Mouse (Mus musculus) left cerebral cortex, adult 8-10 months (tissue): ENCODE results near the gene Larp4b. TPM values are rescaled to one million over a fixed set of nuclear protein-coding genes. Genes with fewer than 3 reads are reported as not detected.
A peak's percentile ranks its signal among the peaks of the same experiment; 100 is the strongest.

Source experiments
- DNase-seq, 2 experiments: peaks; one replicate each; pipeline ENCODE4 v3.0.0; 2022; ENCODE audit warnings: low spot score in 2 of 2
- total RNA-seq, 4 experiments: library from RNA; stranded (reverse); gene quantifications; 2 replicates each; pipeline ENCODE4 v1.2.4; 2022

Gene Larp4b
- total RNA-seq, 4 experiments from 2014 or later, result 69.5 to 73.6 (median 71.9) TPM

DNA sequence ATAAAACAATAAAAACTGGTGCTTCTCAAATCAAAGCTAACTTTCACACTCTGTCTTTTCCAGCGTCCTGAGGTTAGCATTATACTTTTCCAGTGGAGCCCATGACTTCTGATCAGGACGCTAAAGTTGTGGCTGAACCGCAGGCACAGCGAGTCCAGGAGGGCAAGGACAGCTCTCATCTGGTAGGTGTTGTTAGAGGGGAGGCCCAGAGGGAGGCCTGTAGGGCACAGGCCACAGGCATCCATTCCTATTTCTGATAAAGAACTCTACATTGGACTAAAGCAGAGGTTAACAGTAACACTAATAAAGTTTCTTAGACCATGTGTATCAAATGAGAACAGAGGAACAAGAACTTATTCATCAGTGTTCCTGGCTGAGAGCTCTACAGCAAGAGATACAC, 28.4 kb downstream of the Larp4b start:
- DNase-seq, result no peak

DNA sequence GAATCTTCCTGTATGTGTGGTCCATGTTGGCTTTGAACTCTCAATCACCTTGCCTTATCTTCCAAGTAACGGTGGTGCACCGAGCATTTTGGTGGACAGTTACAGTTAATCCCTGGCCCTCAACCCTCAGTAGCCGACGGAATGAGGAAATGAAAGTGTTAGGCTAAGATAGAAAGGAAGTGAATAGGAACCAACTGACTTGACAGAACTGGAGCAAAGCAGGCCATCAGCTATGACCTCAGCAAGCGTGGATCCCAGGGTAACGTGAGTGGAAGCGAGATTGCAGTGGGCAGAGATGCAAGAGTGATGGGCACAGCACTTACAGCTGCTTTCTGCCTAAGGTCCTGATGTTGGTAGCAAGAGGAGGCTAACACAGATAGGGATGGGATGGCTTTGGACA, 31.5 kb downstream of the Larp4b start:
- DNase-seq, result no peak

DNA sequence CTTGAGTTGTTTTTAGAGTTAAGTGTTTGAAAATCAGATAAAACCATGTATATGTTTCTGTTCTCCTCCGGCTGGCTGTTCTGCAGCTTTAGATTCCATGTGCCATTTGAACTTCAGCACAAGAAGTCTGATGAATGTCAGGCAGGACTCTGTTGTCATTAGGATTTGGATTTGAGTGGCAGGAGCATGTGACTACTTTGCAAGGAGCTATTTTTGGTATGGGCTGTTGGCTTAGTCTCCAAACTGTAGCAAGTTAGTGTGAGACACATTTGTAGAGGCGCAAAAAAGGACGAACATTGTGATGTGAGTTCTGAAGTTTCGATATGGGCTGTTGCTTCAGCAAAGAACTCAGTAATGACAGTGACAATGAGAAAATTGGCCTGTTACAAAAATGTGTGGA, 34.0 kb downstream of the Larp4b start:
- DNase-seq, result no peak

DNA sequence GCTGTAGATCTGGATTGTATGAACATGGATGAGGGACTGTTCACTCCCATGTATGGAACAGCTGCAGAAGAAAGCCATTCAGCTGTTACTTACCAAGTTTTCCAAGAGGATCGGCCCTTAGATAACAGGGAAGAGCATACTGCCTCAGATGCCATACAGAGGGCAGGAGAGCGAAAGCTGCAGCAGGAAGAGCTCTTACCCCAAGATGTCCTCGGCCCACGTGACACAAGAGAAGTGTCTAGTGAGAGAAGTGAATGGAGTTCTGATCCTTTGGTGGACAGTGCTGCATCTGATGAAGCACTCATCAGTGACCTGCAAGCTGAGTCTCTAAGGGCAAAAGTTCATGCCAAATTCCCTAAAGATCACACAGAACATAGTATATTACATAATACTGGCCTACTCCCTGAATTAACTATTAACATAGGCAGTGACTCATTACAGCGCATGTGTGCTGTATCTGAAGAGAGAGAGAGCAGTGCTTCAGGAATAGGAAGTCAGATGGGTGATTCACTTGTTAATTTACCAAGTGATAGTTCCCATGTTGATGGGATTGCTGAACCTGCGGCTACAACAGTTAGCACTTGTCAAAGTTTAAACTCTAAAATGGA, 35.1 kb downstream of the Larp4b start:
- DNase-seq, result no peak

DNA sequence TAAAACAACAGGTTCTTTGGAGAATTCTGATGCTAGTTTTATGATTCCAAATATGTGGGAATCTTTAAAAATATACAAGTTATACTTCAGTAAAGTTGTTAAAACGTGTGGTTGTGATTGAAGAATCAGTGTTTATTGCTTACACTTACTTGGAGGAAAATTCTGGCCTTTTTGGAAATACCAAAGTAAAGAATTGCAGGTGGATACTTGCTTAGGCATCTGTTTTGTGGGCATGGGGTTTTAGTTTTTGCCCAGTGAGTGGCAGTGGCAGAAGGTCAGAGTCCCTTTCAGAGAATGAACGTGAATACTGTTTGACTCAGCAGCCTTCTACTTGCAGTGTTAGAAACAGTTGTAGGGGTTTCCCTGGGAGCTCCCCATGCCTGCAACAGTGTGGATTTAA, 40.7 kb downstream of the Larp4b start:
- DNase-seq, result no peak

DNA sequence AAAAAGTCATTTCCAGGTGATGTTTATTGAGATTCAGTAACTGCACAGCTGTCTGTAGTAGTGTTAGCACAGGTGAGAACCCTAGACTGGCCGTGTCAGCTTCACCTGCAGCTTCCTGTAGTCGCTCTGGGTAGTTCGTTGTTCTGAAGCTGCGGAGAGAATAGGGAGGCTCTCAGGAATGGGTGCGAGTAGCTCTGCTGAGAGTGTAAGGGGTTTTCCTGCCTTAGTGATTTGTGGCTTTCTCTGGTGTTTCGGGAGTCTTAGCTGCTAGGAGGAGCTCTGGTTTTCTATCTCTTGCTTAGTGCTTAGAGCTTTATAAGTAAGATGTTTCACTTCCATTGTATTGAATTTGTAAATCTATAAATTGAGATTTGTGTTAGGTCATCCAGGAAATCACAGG, 42.4 kb downstream of the Larp4b start:
- no peak for DNase-seq

DNA sequence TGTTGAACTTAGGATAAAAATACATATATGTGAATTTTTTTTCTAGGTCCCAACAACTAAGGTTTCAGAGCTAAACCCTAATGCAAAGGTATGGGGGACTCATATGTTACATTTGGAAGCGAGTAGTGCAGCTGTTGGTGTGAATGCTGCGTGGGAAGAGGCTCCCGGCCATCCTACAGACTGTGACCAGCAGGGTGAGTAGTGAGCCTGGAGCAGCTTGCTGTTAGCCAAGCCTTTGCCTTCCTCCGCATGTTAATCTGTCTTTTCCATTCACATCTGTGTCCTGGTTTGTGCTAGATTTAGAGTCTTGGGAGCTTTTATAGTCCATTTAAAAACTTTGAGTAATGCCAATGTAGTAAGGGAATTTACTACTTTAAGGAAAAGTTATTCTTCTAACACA, 43.1 kb downstream of the Larp4b start:
- DNase-seq, result peak in 1 of 2 experiments; percentile 61

DNA sequence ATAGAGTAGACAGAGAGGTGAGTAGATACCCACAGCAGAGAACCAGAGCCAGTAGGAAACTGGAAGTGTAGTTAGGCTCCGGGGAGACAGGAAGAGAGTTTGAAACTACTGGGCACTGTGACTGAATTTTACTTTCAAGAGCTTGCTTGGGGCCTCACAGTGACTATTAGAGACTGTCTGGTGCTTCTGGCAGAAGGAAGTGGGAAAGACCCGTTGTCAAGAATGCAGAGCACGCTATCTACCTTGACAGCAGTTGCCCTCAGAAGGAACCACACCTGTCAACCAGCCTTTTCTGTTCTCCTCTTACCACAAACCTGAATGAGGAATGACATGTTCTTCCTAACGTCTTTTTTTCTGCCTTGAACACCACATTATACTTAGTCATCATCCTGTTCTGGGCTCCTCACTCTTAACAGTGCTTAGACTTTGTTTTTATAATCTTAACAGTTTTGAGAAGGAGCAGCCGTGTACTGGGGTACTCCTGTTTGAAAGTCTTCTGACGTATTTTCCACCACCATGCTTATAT, 45.8 kb downstream of the Larp4b start:
- DNase-seq, result no peak

DNA sequence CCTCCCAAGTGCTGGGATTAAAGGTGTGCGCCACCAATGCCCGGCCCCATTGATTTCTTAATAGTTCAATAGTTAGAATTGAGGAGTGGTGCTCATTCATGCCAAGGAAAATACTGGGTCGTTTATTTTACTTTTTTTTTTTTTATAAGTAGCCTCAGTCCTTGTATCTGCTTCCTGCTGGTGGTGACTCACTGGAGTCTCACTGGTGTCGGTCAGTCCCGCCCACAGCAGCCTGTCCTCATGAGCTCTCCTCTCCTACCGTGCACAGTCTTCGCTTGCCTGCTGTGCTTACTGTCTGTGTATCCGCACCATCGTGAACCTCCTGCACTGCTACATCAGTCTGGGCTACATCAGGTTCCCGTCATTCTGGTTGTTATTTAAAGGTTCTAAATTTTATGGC, 46.5 kb downstream of the Larp4b start:
- DNase-seq, result peak in 1 of 2 experiments; percentile 38

DNA sequence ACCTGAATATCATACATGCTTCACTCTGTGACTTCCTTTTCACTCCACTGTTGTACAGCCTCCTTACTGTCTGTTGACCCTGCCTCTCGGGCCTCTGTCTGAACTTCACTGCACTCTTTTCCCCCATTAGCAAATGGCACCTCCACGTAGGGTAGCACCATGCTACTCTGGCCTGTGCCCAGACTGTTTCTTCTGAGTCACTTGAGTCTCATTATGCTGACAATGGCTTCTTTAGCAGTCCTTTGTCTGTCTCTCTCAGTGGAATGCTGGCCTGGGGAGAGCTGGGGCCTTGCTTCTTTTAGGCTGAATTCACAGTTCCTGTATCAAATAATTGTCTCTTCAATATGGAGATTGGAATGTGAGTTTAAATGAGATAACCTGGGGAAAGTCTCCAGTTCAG, 48.7 kb downstream of the Larp4b start:
- DNase-seq, result no peak

DNA sequence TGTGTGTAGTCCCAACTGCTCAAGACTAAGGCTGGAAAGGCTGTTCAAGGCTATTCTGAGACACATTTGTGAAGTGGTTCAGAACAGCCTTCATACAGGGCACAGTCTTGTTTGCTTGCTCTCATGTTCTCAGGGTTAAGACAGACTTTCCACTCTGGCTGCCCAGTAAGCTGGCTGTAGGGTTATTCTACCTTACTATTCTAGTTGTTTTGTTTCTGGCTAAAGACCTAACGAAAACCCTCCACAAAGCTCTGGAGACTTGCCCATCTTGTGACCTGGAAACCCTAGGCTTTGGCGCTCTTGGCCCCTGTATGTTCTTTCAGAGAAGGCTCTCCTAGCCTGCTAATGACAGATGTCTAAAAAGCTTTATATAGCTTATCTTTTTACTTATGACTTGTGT, 55.1 kb downstream of the Larp4b start:
- no peak for DNase-seq

DNA sequence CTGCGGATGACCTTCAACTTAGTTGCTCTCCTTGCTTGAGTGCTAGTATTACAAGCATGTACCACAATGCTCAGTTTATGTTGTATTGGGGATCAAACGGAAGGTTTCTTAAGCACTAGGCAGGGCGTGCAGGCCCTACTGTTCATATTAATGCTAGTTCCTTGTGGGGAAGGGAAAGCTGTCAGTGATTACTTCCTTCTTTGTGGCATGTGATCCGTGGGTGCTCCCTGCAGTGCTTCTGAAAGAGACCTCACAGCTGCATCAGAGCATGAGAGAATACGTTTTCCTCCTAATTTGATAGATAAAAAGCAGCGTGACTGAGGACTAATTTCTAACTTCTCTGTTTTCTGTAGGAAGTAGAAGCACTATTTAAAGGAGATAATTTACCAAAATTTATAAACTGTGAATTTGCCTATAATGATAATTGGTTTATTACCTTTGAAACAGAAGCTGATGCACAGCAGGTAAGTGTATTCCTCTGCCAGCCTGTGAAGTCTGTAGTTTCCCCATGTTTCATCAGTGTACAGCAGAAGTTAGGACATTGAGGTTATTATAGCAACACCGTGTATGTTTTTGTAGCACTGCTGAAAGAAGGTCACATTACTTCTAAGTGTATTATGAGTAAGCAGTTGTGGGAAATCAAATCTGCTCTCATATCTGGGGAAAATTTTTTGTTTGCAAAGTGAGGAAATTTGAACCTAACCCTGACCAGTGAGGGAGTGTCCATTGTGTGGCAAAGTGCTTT, 56.0 kb downstream of the Larp4b start:
- no peak for DNase-seq

DNA sequence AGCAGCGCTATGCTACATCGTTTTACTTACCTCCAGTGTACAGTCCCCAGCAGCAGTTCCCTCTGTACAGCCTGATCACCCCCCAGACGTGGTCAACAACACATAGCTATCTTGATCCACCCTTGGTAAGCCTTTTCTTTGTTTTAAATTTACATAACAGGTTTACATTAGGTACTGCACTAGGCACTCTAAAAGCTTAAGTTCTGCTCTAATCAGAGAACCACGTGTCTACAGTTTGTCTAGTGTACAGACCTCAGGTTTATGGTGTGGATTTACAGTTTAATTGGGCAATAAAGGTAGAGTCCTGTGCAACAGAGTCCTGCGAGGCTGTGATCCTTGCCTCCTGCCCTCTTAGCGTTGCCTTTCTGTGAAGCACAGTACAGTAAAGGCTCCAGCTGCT, 57.4 kb downstream of the Larp4b start:
- no peak for DNase-seq

DNA sequence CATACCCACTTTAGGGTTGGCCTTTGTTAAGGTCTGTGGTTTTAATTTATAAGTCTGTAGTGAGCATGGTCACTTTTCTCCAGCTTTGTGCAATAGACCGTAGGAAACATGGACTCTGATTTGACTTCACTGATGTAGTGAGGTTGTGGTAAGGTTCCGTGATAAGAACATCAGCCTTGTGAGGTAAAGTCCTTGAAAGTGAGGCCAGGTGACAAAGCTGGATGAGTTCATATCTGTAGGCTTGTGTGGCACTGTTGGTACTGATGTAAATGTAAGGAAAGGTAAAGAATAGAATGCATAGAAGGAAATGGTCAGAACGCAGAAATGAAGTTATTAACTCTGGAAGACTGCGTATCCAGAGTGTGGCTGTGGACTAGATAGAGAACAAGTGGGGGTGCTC, 57.9 kb downstream of the Larp4b start:
- DNase-seq, result no peak

DNA sequence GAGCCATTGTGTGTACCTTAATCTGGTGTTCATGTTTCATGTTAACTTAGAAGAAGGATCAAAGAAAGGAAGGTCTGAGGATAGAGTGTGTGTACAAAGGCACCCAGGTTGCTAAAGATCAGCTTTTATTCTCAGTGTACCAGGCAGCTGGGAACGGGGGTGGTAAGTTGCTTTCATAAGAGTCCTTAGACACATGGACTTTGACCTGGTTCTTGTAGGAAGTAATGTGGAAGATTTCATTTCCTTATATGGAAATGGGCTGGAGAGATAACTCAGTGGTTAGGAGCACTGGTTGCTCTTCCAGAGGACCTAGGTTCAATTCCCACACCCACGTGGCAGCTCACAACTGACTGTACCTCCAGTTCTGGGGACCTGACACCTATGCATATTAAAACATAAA, 58.6 kb downstream of the Larp4b start:
- DNase-seq, result no peak

DNA sequence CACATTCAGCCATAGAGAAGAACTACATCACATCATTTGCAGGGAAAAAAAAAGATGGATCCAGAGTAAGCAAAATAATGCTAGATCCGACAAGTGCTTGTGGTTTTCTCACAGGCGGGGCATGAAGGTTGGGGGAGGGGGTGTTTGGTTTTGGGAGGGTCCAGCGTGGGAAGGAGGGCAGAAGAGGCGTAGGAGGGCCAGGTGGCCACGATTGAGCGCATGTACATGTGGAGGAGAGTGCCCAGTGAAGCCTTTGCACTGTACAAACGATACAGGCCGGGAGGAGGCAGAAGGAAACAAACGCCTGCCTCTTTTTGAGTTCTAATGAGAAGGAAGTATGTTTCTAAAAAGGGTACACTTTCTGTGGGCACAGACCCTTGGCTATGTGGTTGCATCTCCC, 60.1 kb downstream of the Larp4b start:
- DNase-seq, result no peak

DNA sequence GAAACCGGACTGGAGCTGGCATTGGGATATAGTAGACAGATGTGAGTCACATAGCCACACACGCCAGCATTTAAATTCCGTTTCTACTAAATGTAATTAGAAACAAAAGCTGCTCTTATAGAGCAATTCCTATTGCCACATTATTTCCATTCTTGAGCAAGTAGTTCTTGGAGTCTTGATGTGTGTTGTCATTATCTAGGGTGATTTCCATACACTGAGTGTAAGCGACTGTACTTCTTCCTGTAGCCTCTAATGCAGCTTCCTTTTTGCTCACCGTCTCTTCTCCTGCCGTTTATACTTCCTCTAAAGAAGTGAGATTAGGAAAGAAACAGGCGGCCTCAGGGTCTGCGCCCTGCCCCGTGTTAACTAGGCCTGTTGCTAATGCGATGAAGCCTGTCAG, 65.6 kb downstream of the Larp4b start:
- DNase-seq, result no peak

DNA sequence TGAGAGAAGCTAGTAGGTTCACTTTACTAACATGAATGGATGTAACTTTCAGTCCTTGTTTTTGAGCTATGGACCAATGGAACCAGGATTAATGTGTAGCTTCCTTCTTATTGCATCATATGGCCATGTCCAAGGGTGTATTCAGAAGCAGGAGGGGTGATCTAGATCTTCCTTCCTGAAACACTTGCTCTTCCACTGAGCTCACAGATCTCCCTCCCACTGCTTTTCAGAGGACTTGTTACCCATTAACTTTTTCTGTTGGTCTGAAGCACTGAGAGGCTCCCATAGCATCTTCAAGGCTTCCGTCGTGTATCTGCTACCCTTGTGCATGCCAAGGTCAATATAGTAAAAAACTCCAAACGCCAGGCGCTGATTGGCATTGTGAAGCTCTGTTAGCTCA, 69.2 kb downstream of the Larp4b start:
- no peak for DNase-seq

DNA sequence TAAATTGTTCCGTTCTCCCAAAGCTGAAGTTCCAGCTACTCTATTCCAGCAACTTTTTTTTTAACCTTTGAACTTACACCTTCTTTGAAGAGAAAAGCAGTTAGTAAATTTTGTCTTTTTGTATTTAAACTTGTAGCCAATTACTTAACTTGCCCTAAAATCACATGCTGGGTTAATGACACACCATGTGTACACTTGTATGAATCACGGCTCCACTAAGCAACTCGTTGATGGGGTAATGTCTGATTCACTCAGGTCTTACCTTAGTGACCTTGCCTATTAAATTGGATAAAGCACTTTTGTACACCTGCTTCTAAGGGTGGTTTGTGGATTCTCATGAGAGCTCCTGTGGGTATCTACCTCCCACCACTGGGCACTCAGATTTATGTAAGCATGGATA, 74.2 kb downstream of the Larp4b start:
- no peak for DNase-seq

DNA sequence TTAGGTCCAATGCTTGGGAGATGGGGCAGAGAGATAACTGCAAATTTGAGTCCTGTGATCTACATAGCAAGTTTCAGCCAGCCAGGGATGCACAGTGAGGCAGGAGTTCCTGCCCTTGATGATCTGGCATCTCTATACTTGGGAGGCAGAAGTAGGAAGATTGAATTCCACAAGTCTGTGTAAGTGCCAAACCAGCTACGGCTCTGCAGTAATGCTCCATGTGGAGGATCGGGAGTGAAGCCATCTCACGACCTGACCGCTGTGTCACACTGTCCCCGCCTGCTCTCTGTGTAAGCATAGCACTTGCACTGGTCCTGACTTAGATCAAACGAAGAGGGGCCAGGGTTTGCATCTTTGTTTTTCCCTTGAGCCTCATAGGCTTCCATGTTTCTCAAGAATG, 75.9 kb downstream of the Larp4b start:
- DNase-seq, result no peak

DNA sequence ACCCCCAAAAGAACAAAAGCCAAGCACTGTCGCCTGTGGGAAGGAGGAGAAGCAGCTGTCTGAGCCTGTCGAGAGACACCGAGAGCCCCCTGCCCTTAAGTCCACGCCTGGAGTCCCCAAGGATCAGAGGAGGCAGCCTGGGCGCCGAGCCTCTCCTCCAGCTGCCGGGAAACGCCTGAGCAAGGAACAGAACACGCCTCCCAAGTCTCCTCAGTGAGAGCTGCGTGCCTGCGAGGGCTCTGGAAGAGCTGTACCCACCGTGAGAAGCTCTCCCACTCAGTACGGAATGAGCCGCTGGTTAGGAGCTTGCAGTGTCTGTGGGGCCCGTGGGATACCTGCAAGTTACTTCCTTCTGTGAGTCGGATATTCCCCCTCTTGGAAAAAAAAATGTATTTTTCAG, 77.0 kb downstream of the Larp4b start:
- DNase-seq, result no peak

DNA sequence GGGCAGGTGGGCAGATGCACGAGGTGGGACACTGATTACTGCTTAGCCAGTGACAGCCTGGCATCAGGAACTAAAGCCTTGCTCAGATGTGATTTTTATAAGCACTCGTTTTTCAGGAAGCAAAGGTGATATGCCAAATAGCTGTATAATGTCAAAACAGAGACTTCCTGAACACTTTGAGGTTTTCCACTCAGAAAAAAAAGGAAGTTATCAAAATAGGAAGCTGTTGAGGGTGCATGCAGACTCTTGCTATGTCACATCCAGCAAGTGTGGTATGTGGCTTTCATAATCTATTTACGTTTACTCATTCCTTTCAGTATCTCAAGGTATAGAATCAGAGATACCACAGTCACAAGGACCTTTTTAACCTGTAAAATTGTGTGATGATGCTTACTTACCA, 79.7 kb downstream of the Larp4b start:
- DNase-seq, result no peak

DNA sequence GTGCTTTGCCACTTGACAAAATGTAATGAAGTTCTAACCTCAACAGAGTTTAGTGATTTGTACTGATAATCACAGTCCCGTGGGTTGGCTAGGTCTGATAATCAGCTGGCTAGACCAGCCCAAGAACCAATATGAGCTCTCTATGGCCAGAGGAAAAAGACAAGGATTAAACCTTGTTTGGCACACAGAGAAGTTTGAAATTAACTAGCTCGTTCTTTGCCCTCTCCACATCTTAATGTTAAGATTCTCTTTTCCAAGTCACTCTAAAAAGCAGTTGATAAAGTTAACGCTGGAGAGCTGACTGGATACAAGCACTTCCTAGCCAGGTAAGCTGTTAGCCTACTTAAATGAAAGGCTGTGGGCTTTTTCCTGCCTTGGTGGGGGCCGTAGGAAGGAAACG, 81.5 kb downstream of the Larp4b start:
- no peak for DNase-seq
